Mouse (Mus musculus) intestine, embryonic 14.5 days (tissue): ENCODE measurements around the gene Ambra1. TPM values are rescaled to one million over a fixed set of nuclear protein-coding genes. Genes with fewer than 3 reads are reported as not detected.

Experiments
- ATAC-seq: fragments of 200-750 bp; cut with Nextera tagmentation; replicated peaks from 2 replicates; pipeline ENCODE4 v1.8.0; 2017; ENCODE audit warnings: low read depth, moderate number of reproducible peaks, moderate TSS enrichment, moderate library complexity; ENCODE audit not compliant: low FRiP score, low TSS enrichment
- DNase-seq: peaks from one replicate; pipeline ENCODE4 v3.0.0-alpha.2; 2018; ENCODE audit warnings: low spot score
- H3K27ac ChIP-seq: fragments of 300-500 bp; sonication (generic); 2 replicates; pipeline ENCODE4 v1.5.1; 2014; ENCODE audit warnings: low read depth, mild to moderate bottlenecking, control low read depth
- H3K27me3 ChIP-seq: fragments of 300-500 bp; sonication (generic); replicated peaks from 2 replicates; pipeline ENCODE4 v1.6.1; 2014; ENCODE audit warnings: low read length, control low read depth; ENCODE audit not compliant: control insufficient read depth, insufficient read depth
- H3K36me3 ChIP-seq: fragments of 300-500 bp; sonication (generic); 2 replicates; pipeline ENCODE4 v1.6.1; 2014; ENCODE audit warnings: low read length, control low read depth; ENCODE audit not compliant: control insufficient read depth, insufficient read depth
- H3K4me1 ChIP-seq: fragments of 300-500 bp; sonication (generic); replicated peaks from 2 replicates; pipeline ENCODE4 v1.6.1; 2014; ENCODE audit warnings: low read length, control low read depth, mixed read lengths; ENCODE audit not compliant: control insufficient read depth, insufficient read depth
- H3K4me2 ChIP-seq: fragments of 300-500 bp; sonication (generic); 2 replicates; pipeline ENCODE4 v1.6.1; 2014; ENCODE audit warnings: low read length
- H3K4me3 ChIP-seq: fragments of 300-500 bp; sonication (generic); 2 replicates; pipeline ENCODE4 v1.5.1; 2014; ENCODE audit warnings: low read depth, low read length, control low read depth, mixed read lengths
- H3K9ac ChIP-seq: fragments of 300-500 bp; sonication (generic); 2 replicates; pipeline ENCODE4 v1.6.1; 2014; ENCODE audit warnings: mild to moderate bottlenecking, low read length
- H3K9me3 ChIP-seq: fragments of 300-500 bp; sonication (generic); 2 replicates; pipeline ENCODE4 v1.6.1; 2016; ENCODE audit warnings: low read length, control low read depth; ENCODE audit not compliant: control insufficient read depth
- WGBS: fragments of 180-500 bp; shearing (Covaris S2); extraction: QIAGEN DNeasy Blood & Tissue Kit; methylation state at CpG from one replicate; pipeline ENCODE4 v1.1.7; 2014; 5-methylcytosine and 5-hydroxymethylcytosine counted together
- polyA plus RNA-seq: library from polyadenylated mRNA; unstranded; fragments of >200 nt; fragmentation: Nextera tagmentation; extraction: Ambion mirVana; gene quantifications from 2 replicates; pipeline ENCODE4 v1.2.1, GENCODE M21; 2014

Gene Ambra1
- polyA plus RNA-seq, 1 experiment from 2014 or later = 15.7 TPM

GRCm38 (mm10) chr2:91771921-91772705, 42.2 kb downstream of the Ambra1 start:
- WGBS = 91% methylated on average over 17 of the region's 17 CpGs
- Histone ChIP-seq H3K36me3 (peaks cover 70% of the 10 kb centered on the region), H3K27ac (no peak overlapping the region), H3K9ac (no peak overlapping the region), H3K27me3 (no peaks in the 10 kb centered on the region), H3K4me2 (no peak overlapping the region), H3K4me1 (no peaks in the 10 kb centered on the region), H3K9me3 (no peaks in the 10 kb centered on the region), H3K4me3 (no peak overlapping the region)
- no peak for DNase-seq
- ATAC-seq = no peak

DNA sequence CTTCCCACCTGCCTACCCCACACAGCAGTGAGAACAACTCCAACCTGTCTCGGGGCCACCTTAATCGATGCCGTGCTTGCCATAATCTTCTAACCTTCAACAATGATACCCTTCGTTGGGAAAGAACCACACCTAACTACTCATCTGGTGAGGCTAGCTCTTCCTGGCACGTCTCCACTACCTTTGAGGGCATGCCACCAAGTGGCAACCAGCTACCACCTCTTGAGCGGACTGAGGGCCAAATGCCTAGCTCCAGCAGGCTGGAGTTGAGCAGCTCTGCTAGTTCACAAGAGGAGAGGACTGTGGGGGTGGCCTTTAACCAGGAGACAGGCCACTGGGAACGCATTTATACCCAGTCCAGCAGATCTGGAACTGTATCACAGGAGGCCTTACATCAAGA, 43.4 kb downstream of the Ambra1 start:
- WGBS = 94% methylated on average over 7 of the region's 7 CpGs
- Histone ChIP-seq H3K9ac (no peak overlapping the region), H3K9me3 (no peaks in the 10 kb centered on the region), H3K27me3 (no peaks in the 10 kb centered on the region), H3K4me3 (no peak overlapping the region), H3K36me3 (peaks cover 59% of the 10 kb centered on the region), H3K4me1 (no peaks in the 10 kb centered on the region), H3K4me2 (no peak overlapping the region), H3K27ac (no peak overlapping the region)
- ATAC-seq (no peak), DNase-seq (no peak)

- no peaks in the 10 kb centered on the region for H3K27me3 ChIP-seq
- DNase-seq = no peak
- no peak overlapping the region for H3K27ac ChIP-seq
- H3K9ac ChIP-seq = no peak overlapping the region
- no peaks in the 10 kb centered on the region for H3K4me1 ChIP-seq
- H3K4me3 ChIP-seq = no peak overlapping the region
- 70% methylated on average over 3 of the region's 3 CpGs for WGBS
- 0 out of 2 replicates have a peak, but pooled peaks cover 8% of the 10 kb centered on the region for H3K36me3 ChIP-seq
- no peak for ATAC-seq
- H3K9me3 ChIP-seq = no peaks in the 10 kb centered on the region
- no peak overlapping the region for H3K4me2 ChIP-seq
Observed at GRCm38 (mm10) chr2:91779166-91779565, 49.2 kb downstream of the Ambra1 start.

GRCm38 (mm10) chr2:91791621-91792020, 61.7 kb downstream of the Ambra1 start:
- Histone ChIP-seq H3K9me3 (no peaks in the 10 kb centered on the region), H3K4me2 (no peak overlapping the region), H3K27ac (no peak overlapping the region), H3K4me3 (no peak overlapping the region), H3K4me1 (no peaks in the 10 kb centered on the region), H3K9ac (no peak overlapping the region), H3K27me3 (no peaks in the 10 kb centered on the region), H3K36me3 (no peaks in the 10 kb centered on the region)
- WGBS = 36% methylated on average over 2 of the region's 2 CpGs
- ATAC-seq (no peak), DNase-seq (no peak)

GRCm38 (mm10) chr2:91792346-91792745, 62.4 kb downstream of the Ambra1 start:
- Histone ChIP-seq H3K4me1 (no peaks in the 10 kb centered on the region), H3K36me3 (no peaks in the 10 kb centered on the region), H3K4me3 (no peak overlapping the region), H3K4me2 (no peak overlapping the region), H3K27ac (no peak overlapping the region), H3K9me3 (no peaks in the 10 kb centered on the region), H3K27me3 (no peaks in the 10 kb centered on the region), H3K9ac (no peak overlapping the region)
- WGBS = 96% methylated on average over 1 of the region's 1 CpGs
- no peak for DNase-seq
- ATAC-seq = no peak

DNA sequence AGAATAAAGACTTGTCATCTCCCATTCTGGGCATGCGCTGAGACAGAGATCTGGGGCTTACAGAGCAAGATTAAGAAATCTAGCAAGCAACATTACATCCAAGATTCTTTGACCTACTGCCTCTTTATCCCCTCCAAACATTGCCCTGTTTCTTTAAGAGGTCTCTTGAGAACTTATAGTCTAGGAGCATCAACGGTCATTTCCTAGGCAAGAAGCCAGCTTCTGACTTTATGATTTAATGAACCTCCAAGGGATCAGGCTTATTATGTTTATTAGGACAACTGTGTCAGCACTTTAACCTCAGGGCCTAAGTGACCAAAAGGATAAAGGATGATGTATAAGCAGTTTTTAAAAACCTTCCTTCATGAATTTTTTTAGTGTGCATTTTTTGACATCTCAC, 64.5 kb downstream of the Ambra1 start:
- H3K4me2 ChIP-seq = no peak overlapping the region
- WGBS = 57% methylated on average over 2 of the region's 2 CpGs
- no peaks in the 10 kb centered on the region for H3K36me3 ChIP-seq
- no peak overlapping the region for H3K9ac ChIP-seq
- DNase-seq = no peak
- no peak overlapping the region for H3K4me3 ChIP-seq
- no peaks in the 10 kb centered on the region for H3K4me1 ChIP-seq
- no peaks in the 10 kb centered on the region for H3K9me3 ChIP-seq
- no peaks in the 10 kb centered on the region for H3K27me3 ChIP-seq
- no peak overlapping the region for H3K27ac ChIP-seq
- no peak for ATAC-seq

DNA sequence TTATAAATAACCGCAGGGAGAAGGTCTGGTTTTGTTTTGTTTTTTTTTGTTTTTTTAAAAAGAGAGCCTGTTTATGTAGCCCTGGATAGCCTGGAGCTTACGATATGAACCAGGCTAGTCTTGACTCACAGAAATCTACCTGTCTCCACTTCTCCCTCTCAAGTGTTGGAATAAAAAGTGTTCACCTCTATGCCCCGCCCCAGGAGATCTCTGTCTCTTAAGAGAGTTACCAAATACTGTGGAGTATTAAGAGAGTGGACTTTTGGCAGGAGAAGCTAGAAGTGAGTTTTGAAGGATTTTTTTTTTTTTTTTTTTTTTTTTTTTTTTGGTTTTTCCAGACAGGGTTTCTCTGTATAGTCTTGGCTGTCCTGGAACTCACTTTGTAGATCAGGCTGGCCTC, 65.2 kb downstream of the Ambra1 start:
- Histone ChIP-seq H3K4me1 (no peaks in the 10 kb centered on the region), H3K9ac (no peak overlapping the region), H3K27ac (no peak overlapping the region), H3K36me3 (no peaks in the 10 kb centered on the region), H3K4me2 (no peak overlapping the region), H3K4me3 (no peak overlapping the region), H3K9me3 (no peaks in the 10 kb centered on the region), H3K27me3 (no peaks in the 10 kb centered on the region)
- DNase-seq (no peak), ATAC-seq (no peak)
- 85% methylated on average over 3 of the region's 3 CpGs for WGBS

- no peak overlapping the region for H3K4me3 ChIP-seq
- H3K4me2 ChIP-seq = no peak overlapping the region
- ATAC-seq = no peak
- 87% methylated on average over 6 of the region's 6 CpGs for WGBS
- DNase-seq = no peak
- H3K27me3 ChIP-seq = no peaks in the 10 kb centered on the region
- no peak overlapping the region for H3K9ac ChIP-seq
- no peaks in the 10 kb centered on the region for H3K9me3 ChIP-seq
- H3K36me3 ChIP-seq = peaks cover 13% of the 10 kb centered on the region
- H3K27ac ChIP-seq = no peak overlapping the region
- no peaks in the 10 kb centered on the region for H3K4me1 ChIP-seq
Observed at GRCm38 (mm10) chr2:91811433-91811832, 81.5 kb downstream of the Ambra1 start.

DNA sequence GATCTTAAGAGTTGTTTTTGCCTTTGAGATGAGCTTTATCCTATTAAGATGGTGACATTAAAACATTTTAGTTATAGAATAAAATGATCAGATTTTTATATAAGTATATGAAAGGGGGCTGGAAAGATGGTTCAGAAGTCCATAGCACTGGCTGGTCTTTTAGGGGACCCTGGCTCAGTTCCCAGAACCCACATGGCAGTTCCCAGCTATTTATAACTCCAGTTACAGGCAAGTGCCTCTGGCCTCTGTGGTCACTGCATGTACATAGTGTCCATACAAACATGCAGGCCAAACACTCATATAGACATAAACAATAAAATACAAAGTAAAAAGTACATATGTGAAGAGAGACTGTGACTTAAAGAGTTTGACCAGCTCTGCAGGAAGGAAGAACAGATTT, 86.8 kb downstream of the Ambra1 start:
- Histone ChIP-seq H3K9me3 (no peaks in the 10 kb centered on the region), H3K27ac (no peak overlapping the region), H3K4me3 (no peak overlapping the region), H3K9ac (no peak overlapping the region), H3K4me1 (no peaks in the 10 kb centered on the region), H3K36me3 (no peaks in the 10 kb centered on the region; the same call in 1 of the 2 replicates), H3K4me2 (no peak overlapping the region), H3K27me3 (no peaks in the 10 kb centered on the region)
- ATAC-seq = no peak
- no peak for DNase-seq
